Mouse (Mus musculus): ENCODE results near the gene Palm.

Palm gene

GRCm38 (mm10) chr10:79856704-79857451 lies 63.5 kb downstream of the Palm start:
- no peak for DNase-seq

DNA sequence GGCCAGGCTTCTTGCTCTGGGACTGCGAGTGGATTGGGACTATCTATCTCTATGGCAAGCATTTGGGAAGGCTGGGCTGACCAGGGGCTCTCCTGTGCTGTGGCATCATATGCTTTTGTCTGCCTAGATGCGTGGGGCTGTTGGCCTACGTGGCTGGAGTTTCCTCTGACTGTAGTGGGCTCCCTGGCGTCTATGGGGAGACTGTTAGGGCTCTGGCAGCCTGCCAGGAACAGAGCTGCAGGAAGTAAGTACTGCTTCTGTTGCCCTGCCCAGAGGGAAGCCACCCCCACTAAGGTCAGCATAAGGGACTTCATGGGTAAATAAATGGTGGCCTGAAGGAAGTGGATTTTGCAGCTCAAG lies 64.1 kb downstream of the Palm start:
- DNase-seq = peak; percentile 54 to 63

- DNase-seq = no peak
Observed at GRCm38 (mm10) chr10:79857894-79858293, 64.5 kb downstream of the Palm start.

GRCm38 (mm10) chr10:79858416-79859074 lies 65.2 kb downstream of the Palm start:
- peak; percentile 74 to 79 for DNase-seq

- DNase-seq = peak; percentile 47 to 57
Observed at GRCm38 (mm10) chr10:79859116-79859515, 65.7 kb downstream of the Palm start.

DNA sequence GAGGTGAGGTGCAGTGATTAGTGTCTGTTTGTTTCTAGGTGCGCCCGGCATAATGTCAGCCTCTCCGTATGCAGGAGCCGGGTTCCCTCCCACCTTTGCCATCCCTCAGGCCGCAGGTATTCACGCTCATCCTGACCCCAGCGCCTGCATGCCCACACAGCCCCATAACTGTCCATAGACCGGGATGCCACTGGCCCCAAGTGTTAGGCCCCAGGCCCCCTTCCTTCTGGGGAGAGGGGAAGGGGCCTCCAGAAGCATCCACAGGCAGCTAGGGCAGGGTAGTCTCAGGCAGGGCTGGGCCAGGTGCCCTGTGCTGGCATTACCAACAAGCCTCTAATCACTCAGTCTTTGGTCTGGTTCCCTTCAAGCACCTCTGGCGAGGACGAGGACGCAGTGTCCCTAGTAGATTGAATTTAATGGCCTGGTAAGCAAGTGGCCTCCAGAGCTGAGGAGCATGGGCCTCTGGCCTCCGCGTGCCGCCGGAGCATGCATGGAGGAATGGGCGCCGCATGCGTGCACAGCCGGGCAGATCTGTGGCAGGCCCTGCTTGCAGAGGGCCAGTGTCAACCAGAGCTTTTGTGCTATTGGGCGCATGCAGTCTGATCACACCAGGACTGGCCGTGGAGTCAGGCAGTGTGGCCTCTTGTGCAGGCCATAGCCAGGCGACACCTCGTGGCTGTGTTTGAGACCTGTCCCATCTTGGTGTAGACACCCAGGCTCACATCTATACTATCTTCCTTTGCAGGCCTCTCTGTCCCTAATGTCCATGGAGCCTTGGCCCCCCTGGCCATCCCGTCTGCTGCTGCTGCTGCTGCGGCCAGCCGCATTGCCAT lies 66.9 kb downstream of the Palm start:
- peak in 1 of 2 experiments; percentile 37 for DNase-seq

GRCm38 (mm10) chr10:79861230-79862048 lies 68.1 kb downstream of the Palm start:
- DNase-seq = peak; percentile 78 to 83

DNA sequence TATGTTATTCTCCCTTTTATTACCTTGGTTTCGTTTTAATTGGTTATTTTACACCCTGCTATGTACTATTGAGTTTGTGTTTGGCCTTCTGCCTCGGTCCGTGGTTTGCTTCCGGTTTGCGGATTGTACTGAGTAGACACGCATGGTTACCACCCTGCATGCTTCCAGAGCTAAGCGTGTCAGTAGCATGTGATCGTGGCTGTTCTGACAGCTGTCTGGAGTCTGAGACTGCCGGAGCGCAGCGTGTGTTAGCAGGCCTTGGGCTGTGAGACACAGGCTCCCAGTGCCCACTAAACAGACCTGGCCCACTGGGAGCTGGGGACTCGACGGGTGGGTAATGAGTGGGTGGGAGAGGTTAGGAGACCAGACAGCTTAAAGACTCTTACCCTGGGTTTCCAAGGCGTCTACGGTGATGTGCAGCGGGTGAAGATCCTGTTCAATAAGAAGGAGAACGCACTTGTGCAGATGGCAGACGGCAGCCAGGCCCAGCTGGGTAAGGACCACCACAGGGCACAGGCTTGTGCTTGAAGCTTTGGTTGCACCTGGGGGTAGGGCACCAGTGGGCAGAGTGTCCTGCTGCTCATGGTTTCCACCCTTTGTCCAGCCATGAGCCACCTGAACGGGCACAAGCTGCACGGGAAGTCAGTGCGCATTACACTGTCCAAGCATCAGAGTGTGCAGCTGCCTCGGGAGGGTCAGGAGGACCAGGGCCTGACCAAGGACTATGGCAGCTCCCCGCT lies 68.8 kb downstream of the Palm start:
- DNase-seq = peak; percentile 33 to 48

- DNase-seq = peak; percentile 45 to 64
Observed at GRCm38 (mm10) chr10:79862925-79863324, 69.6 kb downstream of the Palm start.

DNA sequence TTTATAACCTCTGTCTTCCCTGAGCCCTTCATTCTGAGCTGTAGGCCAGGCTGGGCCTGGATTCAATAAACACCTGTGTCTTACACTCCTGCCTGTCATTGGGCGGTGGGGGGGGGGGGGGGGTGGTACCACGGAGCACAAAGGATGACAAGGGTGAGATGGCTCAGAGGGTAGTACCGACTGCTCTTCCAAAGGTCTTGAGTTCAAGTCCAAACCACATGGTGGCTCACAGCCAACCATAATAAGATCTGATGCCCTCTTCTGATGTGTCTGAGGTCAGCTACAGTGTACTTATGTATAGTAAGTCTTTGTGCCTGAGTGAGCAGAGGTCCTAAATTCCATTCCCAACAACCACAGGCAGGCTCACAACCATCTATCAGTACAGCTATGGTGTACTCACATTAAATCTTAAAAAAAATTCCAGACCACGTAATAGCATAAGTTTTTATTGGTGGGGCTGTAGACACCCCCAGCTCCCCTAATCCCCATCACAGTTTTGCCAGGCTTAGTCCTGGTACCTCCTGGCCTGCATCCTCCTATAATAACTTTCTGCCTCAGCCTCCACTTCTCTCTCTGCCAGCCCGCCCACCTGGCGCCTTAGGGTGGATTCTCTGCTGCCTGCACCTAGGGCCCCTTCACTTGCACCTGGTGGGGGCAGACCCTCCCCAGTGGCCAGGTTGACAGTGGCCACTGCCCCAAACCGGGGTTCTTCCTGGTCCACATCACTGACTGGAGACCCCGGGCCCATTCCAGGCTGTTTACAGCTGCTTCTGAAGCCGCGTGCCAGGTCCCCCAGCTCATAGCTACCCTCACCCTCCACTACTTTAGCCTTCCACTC lies 71.2 kb downstream of the Palm start:
- DNase-seq = no peak

DNA sequence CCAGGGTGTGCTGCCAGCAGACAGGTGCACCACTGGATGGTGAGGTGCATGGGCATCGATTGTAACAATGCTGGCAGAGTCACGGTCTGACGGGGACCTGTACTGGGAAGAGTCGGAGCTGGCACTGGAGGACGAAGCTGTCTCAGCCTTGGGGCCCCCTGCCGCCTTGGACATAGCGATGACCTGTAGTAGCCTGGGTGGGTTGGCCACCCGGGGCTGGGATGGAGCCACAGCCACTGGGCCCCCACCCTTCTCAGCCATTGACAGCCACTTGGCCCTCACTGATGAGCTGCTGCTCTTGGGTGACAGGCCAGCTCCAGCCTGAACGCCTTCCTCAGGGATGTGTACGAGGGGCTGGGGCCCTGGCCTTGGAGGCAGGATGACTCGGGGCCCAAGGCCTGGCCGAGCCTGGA lies 71.8 kb downstream of the Palm start:
- DNase-seq = peak; percentile 44 to 55

GRCm38 (mm10) chr10:79865801-79866295 lies 72.5 kb downstream of the Palm start:
- DNase-seq = peak; percentile 48

- DNase-seq = peak; percentile 14 to 29
Observed at GRCm38 (mm10) chr10:79866601-79867000, 73.2 kb downstream of the Palm start.
